In the genomic region with DNA sequence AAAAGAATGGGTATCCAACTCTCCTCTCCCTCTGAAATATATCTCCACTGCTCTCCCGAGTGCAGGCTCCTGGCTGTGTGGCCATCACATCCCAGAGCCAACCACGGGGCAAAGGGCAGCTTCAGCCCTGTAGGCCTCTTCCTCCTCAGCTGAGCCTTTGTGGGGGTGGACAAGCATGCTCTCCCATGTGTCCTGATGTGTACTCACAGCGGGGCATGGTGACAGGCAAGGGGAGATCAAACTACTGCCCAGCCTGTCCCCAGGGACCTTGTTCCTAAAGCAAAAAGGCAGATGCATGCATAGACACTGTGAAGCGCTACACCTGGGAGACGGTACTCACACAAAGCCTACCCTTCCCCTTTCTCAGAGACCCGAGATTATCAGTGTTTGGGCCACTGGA, we compare ENCODE assay signal across 9 mouse cellular contexts. TPM values are rescaled to one million over a fixed set of nuclear protein-coding genes. Genes with fewer than 3 reads are reported as not detected.
DNase-seq lines count a peak whose midpoint lies in the region; ATAC-seq and TF ChIP-seq lines count a peak whose summit lies in the region.
"Had no signal": no experiment of that assay in that cellular context is flagged by ENCODE, and none has a peak within 500 bp of the region (broad histone marks: within the 10 kb centered on the region; RNA-seq: fewer than 3 reads in every experiment).

No protein-coding gene starts in this region.

- WGBS in heart, embryonic 16.5 days = 71% methylated on average over 6 of the region's 6 CpGs
- WGBS in hindbrain, embryonic 14.5 days = 82% methylated on average over 6 of the region's 6 CpGs
- WGBS in liver, embryonic 12.5 days (ENCODE audit: insufficient replicate concordance) = 65% methylated on average over 6 of the region's 6 CpGs

- peaks cover 18% of the 10 kb centered on the region for H3K4me1 ChIP-seq in heart, embryonic 16.5 days (ENCODE audit: control insufficient read depth, insufficient read depth, low read length)
- H3K4me1 ChIP-seq in hindbrain, embryonic 14.5 days (replicated peaks; ENCODE audit: control insufficient read depth, insufficient read depth, low read length) = no peaks in the 10 kb centered on the region
- peaks cover 39% of the 10 kb centered on the region for H3K4me1 ChIP-seq in liver, embryonic 12.5 days

- no peak overlapping the region for H3K4me2 ChIP-seq in heart, embryonic 16.5 days (ENCODE audit: low read depth, low read length)
- H3K4me2 ChIP-seq in hindbrain, embryonic 14.5 days (replicated peaks) = no peak overlapping the region
- no peak overlapping the region for H3K4me2 ChIP-seq in liver, embryonic 12.5 days

- H3K27ac ChIP-seq in heart, embryonic 16.5 days (ENCODE audit: low read length) = no peak overlapping the region
- H3K27ac ChIP-seq in hindbrain, embryonic 14.5 days = no peak overlapping the region
- no peak overlapping the region for H3K27ac ChIP-seq in liver, embryonic 12.5 days
- no peak overlapping the region for H3K27ac ChIP-seq in left cerebral cortex, adult 2 months
- H3K27ac ChIP-seq: heart, adult 2 months had no signal

- H3K27me3 ChIP-seq in heart, embryonic 16.5 days (ENCODE audit: control insufficient read depth, insufficient read depth, low read length) = no peaks in the 10 kb centered on the region
- H3K27me3 ChIP-seq in hindbrain, embryonic 14.5 days (ENCODE audit: control insufficient read depth, insufficient read depth, low read length) = no peaks in the 10 kb centered on the region
- no peaks in the 10 kb centered on the region for H3K27me3 ChIP-seq in liver, embryonic 12.5 days (replicated peaks)

- peaks cover under 1% of the 10 kb centered on the region; the same call in 1 of the 2 replicates for H3K9me3 ChIP-seq in heart, embryonic 16.5 days (replicated peaks; ENCODE audit: control insufficient read depth, low read length)
- peaks cover 28% of the 10 kb centered on the region for H3K9me3 ChIP-seq in hindbrain, embryonic 14.5 days (ENCODE audit: control insufficient read depth, low read length)
- H3K9me3 ChIP-seq in liver, embryonic 12.5 days (replicated peaks) = peaks cover 15% of the 10 kb centered on the region

- H3K36me3 ChIP-seq in heart, embryonic 16.5 days (ENCODE audit: control insufficient read depth, insufficient read depth) = peaks cover 42% of the 10 kb centered on the region
- peaks cover 48% of the 10 kb centered on the region for H3K36me3 ChIP-seq in hindbrain, embryonic 14.5 days (replicated peaks; ENCODE audit: control insufficient read depth, insufficient read depth)
- H3K36me3 ChIP-seq in liver, embryonic 12.5 days = peaks cover 55% of the 10 kb centered on the region

- H3K9ac ChIP-seq in heart, embryonic 16.5 days (ENCODE audit: low read length) = no peak overlapping the region
- no peak overlapping the region for H3K9ac ChIP-seq in hindbrain, embryonic 14.5 days
- no peak overlapping the region for H3K9ac ChIP-seq in liver, embryonic 12.5 days

- no peak for TF ChIP-seq CTCF in left cerebral cortex, adult 2 months (IDR thresholded peaks at IDR 0.05)

- ATAC-seq in heart, embryonic 16.5 days (replicated peaks; ENCODE audit: extremely low read depth, insufficient read depth, low FRiP score) = 0 out of 2 replicates have a peak, but pooled peaks have one; percentile 1
- ATAC-seq in hindbrain, embryonic 14.5 days (ENCODE audit: low FRiP score) = peak; percentile 1; the same call in 1 of the 2 replicates
- peak; percentile 46 for ATAC-seq in liver, embryonic 12.5 days

- intact Hi-C loops in left cerebral cortex, postnatal 25 days (cut with DNase I) = no loop called here
- intact Hi-C loops in left cerebral cortex, adult 2 months (cut with DNase I) = no loop called here

- DNase-seq in heart, adult 9 months (ENCODE audit: low spot score in 2 of 2) = no peak
- DNase-seq in MN1 (ENCODE audit: low spot score) = peak; percentile 77
- DNase-seq in hindbrain, embryonic 14.5 days (ENCODE audit: low spot score) = no peak
- DNase-seq in testis, postnatal 14 days (ENCODE audit: low spot score) = peak; percentile 73
- DNase-seq in left cerebral cortex, postnatal 25 days (ENCODE audit: low spot score in 2 of 2) = no peak
- no peak for DNase-seq in left cerebral cortex, adult 2 months (ENCODE audit: extremely low spot score in 1 of 2, low spot score in 2 of 2)

- H3K4me3 ChIP-seq in heart, embryonic 16.5 days (ENCODE audit: low read length) = no peak overlapping the region
- H3K4me3 ChIP-seq in hindbrain, embryonic 14.5 days (replicated peaks; ENCODE audit: low read length) = no peak overlapping the region
- H3K4me3 ChIP-seq in liver, embryonic 12.5 days = no peak overlapping the region
- no peak overlapping the region for H3K4me3 ChIP-seq in left cerebral cortex, adult 2 months
- H3K4me3 ChIP-seq: heart, adult 2 months had no signal

RNA-seq across cellular contexts. Expression of a gene that starts 17.3 kb away (rescaled TPM):
- polyA plus RNA-seq in heart, embryonic 16.5 days (2015; fragmentation: Nextera tagmentation; extraction: Ambion mirVana) = 108 and 117 TPM in 2 replicates
- 64.1 and 64.5 TPM in 2 replicates for polyA plus RNA-seq in hindbrain, embryonic 14.5 days (2014; fragmentation: Nextera tagmentation; extraction: Ambion mirVana)
- polyA plus RNA-seq in liver, embryonic 12.5 days (2016; fragmentation: Nextera tagmentation; extraction: Ambion mirVana) = 104 and 106 TPM in 2 replicates
- 10 to 100 TPM; 32.8 to 37.1 TPM for total RNA-seq in left cerebral cortex, postnatal 25 days (2021)
- 10 to 100 TPM; 45.8 to 47.2 TPM for total RNA-seq in left cerebral cortex, adult 2 months (2021)

RNA-seq across cellular contexts. Expression of a gene that starts 17.3 kb away (rescaled TPM):
- polyA plus RNA-seq in heart, embryonic 16.5 days (2015; fragmentation: Nextera tagmentation; extraction: Ambion mirVana) = not detected in 2 replicates
- 0.10 and 0.17 TPM in 2 replicates for polyA plus RNA-seq in hindbrain, embryonic 14.5 days (2014; fragmentation: Nextera tagmentation; extraction: Ambion mirVana)
- polyA plus RNA-seq in liver, embryonic 12.5 days (2016; fragmentation: Nextera tagmentation; extraction: Ambion mirVana) = not detected in 2 replicates
- under 1 TPM; 0.11 to 0.21 TPM for total RNA-seq in left cerebral cortex, postnatal 25 days (2021)
- under 1 TPM; 0.23 to 0.26 TPM for total RNA-seq in left cerebral cortex, adult 2 months (2021)
- total RNA-seq: heart, adult 2 months had no signal
- polyA plus RNA-seq: heart, adult 2 months had no signal

RNA-seq across cellular contexts. Expression of a gene that starts 33.3 kb away (rescaled TPM):
- polyA plus RNA-seq in heart, embryonic 16.5 days (2015; fragmentation: Nextera tagmentation; extraction: Ambion mirVana) = 0.60 and 0.85 TPM in 2 replicates
- 1.1 and 2.0 TPM in 2 replicates for polyA plus RNA-seq in hindbrain, embryonic 14.5 days (2014; fragmentation: Nextera tagmentation; extraction: Ambion mirVana)
- 0.46 and 0.61 TPM in 2 replicates for polyA plus RNA-seq in liver, embryonic 12.5 days (2016; fragmentation: Nextera tagmentation; extraction: Ambion mirVana)
- total RNA-seq in left cerebral cortex, postnatal 25 days (2021) = under 1 TPM in 1 of 2 experiments, not detected in 1; 0.07 TPM
- total RNA-seq in left cerebral cortex, adult 2 months (2021) = under 1 TPM in 1 of 2 experiments, not detected in 1; 0.19 TPM

RNA-seq across cellular contexts. Expression of a gene that starts 48.4 kb away (rescaled TPM):
- polyA plus RNA-seq in heart, embryonic 16.5 days (2015; fragmentation: Nextera tagmentation; extraction: Ambion mirVana) = 0.14 TPM in 1 of 2 replicates, not detected in the other
- polyA plus RNA-seq in hindbrain, embryonic 14.5 days (2014; fragmentation: Nextera tagmentation; extraction: Ambion mirVana) = not detected in 2 replicates
- not detected in 2 replicates for polyA plus RNA-seq in liver, embryonic 12.5 days (2016; fragmentation: Nextera tagmentation; extraction: Ambion mirVana)
- not detected for total RNA-seq in left cerebral cortex, postnatal 25 days (2021)
- under 1 TPM in 1 of 2 experiments, not detected in 1; 0.32 TPM for total RNA-seq in left cerebral cortex, adult 2 months (2021)
- total RNA-seq: heart, adult 2 months had no signal
- polyA plus RNA-seq: heart, adult 2 months had no signal

RNA-seq across cellular contexts. Expression of a gene that starts 54.5 kb away (rescaled TPM):
- polyA plus RNA-seq in heart, embryonic 16.5 days (2015; fragmentation: Nextera tagmentation; extraction: Ambion mirVana) = 2.8 and 3.1 TPM in 2 replicates
- 11.9 and 16.5 TPM in 2 replicates for polyA plus RNA-seq in hindbrain, embryonic 14.5 days (2014; fragmentation: Nextera tagmentation; extraction: Ambion mirVana)
- 11.9 and 13.8 TPM in 2 replicates for polyA plus RNA-seq in liver, embryonic 12.5 days (2016; fragmentation: Nextera tagmentation; extraction: Ambion mirVana)
- 1 to 10 TPM; 2.6 to 3.2 TPM for total RNA-seq in left cerebral cortex, postnatal 25 days (2021)
- 1 to 10 TPM; 1.8 to 1.9 TPM for total RNA-seq in left cerebral cortex, adult 2 months (2021)

Comparison
In these comparisons a context has a peak if more than half of its experiments do, and no peak if none do; other contexts are left out.
1. DNase-seq: peak in MN1 (single experiment) and testis, postnatal 14 days (single experiment); none in heart, adult 9 months (0 of 2), hindbrain, embryonic 14.5 days (single experiment), left cerebral cortex, postnatal 25 days (0 of 2) and left cerebral cortex, adult 2 months (0 of 2).
2. Peak in every context shown above with its lines, with median percentiles within 50 percentile points of each other: ATAC-seq.